Mouse (Mus musculus): ENCODE measurements around the gene Tgfb2.

DNA sequence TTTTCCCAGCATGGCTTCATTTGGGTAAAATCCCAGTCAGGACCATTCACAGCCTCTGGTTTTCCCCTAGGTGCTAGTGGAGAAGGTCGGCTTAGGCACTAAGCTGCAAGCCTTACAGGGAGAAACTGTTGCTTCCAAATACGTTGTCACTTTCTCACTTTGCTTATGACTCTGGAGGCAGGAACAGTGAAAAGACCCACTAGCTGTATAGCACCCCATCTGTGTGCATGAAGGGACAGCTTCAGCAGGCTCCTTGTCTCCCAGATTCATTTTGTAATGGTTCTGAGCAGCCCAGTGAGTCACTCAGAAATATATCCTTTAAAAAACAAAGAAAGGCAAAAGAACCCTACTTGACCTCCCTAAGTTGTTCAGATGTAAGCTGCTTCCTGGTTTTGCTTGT is 100.2 kb downstream of the Tgfb2 start:
- TF ChIP-seq HCFC1 (IDR thresholded peaks at IDR 0.05; ENCODE audit: borderline replicate concordance, insufficient read depth, low read length), result no peak
- TF ChIP-seq MAFK (IDR thresholded peaks at IDR 0.05; ENCODE audit: insufficient read depth, low read depth, low read length), result no peak
- no peak for TF ChIP-seq ZC3H11A (IDR thresholded peaks at IDR 0.05; ENCODE audit: borderline replicate concordance, low read depth, low read length)

Measured in ES-E14 (cell line).